Mouse (Mus musculus): Measurements from ENCODE around the gene Safb. TPM values are rescaled to one million over a fixed set of nuclear protein-coding genes. Genes with fewer than 3 reads are reported as not detected.
"Not testable (repeated sequence)": the region's sequence is repeated elsewhere in the genome, so short reads cannot be mapped to it uniquely, and the experiment has no call there.

Safb gene
- total RNA-seq, 2 experiments from 2014 or later, result 147 to 185 TPM

DNA sequence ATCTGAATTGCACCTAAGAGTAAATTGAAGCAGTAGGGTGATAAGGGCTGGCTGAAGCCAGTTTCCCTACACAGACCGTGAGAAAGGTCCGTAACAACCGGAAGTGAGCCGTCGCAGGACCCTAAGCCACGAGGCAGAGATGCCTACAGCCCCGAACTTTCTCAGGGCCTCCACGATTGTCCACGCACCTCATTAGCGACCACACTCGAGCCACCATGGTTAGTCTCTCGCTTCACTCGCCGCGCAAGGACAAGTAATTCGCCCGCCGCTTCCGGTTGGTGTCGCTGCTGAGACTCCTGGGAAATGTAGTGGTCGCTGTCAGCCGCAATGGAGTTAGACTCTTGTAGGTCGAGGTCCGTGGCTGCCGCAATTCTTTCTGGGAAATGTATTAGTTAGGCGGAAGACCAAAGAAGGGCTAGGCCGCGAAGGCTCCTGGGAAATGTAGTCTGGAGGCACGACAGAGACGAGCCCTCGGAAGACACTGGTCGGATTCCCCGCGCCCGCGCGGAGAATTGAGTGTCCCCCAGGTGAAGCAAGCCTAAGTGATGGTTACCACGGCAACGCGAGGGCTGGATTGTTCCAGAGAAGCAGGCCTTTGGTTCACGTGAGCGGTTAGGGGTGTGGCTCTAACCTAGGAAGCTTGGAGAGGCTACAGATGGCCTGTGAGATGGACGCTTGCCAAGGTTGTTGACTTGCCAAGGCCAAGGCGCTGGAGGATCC is 25.0 kb downstream of the Safb start, which contains the start of gene 2410015M20Rik:
TSS of gene 2410015M20Rik (minus strand) at position 320 of the 720 bp plus-strand sequence.
- peak; percentile 94 to 96 for DNase-seq (ENCODE audit: low spot score in 2 of 2)

- DNase-seq (ENCODE audit: low spot score in 2 of 2), result no peak
These were observed 26.7 kb downstream of the Safb start for GRCm38 (mm10) chr17:56611323-56611722.

- DNase-seq (ENCODE audit: low spot score in 2 of 2), result no peak
These were observed 27.4 kb downstream of the Safb start for GRCm38 (mm10) chr17:56611861-56612564.

- not testable (repeated sequence) for DNase-seq (ENCODE audit: low spot score in 2 of 2)
These were observed 27.9 kb downstream of the Safb start for GRCm38 (mm10) chr17:56612565-56612939.

GRCm38 (mm10) chr17:56613236-56613844 is 28.7 kb downstream of the Safb start, which contains the start of gene Rpl36:
Gene Rpl36 (plus strand): TSS chr17:56613416.
- peak; percentile 98 for DNase-seq (ENCODE audit: low spot score in 2 of 2)

DNA sequence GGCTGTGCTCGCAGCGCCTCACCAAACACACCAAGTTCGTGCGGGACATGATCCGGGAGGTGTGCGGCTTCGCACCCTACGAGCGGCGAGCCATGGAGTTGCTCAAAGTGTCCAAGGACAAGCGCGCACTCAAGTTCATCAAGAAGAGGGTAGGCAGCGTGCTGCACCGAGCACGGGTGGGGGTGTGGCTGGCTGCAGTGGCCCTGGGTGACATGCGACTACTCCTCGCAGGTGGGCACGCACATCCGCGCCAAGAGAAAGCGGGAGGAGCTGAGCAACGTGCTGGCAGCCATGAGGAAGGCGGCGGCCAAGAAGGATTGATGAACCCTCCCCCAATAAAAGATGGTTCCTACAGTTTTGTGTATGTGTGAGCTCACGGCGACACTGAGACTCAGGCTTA is 29.3 kb downstream of the Safb start:
- not testable (repeated sequence) for DNase-seq (ENCODE audit: low spot score in 2 of 2)

DNA sequence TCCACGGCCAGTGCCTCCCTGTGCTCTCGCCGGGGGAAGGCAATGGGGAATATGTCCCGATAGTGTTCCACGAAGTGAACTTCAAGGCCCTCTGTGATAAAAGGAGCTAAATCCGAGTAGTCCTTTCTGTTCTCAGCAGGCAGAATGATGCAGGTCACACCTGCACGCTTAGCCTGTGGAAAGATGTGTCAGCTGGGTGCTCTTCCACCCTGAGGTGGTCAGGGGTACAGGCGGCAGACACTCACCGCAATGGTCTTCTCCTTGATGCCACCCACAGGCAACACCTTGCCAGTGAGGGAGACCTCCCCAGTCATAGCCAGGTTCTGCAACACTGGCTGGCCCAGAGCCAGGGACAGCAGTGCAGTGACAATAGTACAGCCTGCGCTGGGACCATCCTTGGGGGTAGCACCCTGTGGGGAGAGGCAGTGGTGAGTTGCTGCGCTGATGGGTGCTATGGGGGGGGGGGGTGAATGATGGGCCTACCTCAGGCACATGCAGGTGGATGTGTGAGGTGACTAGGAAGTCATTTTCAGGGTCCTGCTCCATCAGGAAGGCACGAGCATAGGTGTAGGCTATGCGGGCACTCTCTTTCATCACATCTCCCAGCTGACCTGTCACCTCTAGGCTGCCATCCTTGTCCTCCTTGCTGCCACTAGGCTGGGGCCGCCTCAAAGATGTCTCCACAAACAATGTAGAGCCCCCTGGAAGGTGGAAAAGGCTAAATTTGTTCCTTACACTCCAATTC is 29.9 kb downstream of the Safb start:
- no peak for DNase-seq (ENCODE audit: low spot score in 2 of 2)

- no peak for DNase-seq (ENCODE audit: low spot score in 2 of 2)
These were observed 30.6 kb downstream of the Safb start for GRCm38 (mm10) chr17:56615136-56615784.

DNA sequence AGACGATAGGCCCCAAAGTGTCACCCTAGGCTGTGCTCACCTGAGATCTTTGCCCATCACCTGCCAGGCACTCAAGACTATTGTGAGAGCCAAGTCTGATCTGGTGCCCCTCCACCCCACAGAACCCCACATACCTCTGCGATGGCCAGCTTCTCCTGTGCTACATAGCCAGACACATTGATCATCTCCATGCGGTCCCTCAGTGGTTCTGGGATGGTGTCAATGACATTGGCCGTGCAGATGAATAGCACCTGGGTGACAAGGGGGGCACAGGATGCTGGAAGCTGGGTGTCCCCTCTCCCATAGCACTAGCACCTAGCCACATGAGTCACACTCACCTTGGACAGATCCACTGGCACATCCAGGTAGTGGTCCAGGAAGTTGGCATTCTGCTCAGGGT is 31.2 kb downstream of the Safb start:
- no peak for DNase-seq (ENCODE audit: low spot score in 2 of 2)

DNA sequence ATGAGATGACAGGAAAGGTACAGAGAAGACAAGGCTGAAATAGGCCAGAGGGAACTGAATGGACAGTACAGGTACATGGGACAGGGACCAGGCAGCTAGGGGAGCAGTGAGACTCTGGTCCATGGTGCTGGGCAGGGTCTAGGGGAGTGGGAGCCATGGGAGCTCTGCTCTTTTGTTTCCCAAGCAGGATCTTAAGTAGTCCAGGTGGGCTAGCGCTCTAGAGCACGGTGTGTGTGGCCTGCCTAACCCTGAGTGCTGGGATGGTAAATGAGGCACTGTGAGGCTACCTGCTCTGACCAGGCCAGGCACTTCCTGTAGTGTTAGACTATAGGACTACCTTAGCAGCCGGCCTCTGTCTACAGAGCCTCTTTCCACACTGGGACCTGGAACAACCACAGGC is 32.1 kb downstream of the Safb start:
- DNase-seq (ENCODE audit: low spot score in 2 of 2), result no peak

- no peak for DNase-seq (ENCODE audit: low spot score in 2 of 2)
These were observed 33.0 kb downstream of the Safb start for GRCm38 (mm10) chr17:56617628-56618027.

DNA sequence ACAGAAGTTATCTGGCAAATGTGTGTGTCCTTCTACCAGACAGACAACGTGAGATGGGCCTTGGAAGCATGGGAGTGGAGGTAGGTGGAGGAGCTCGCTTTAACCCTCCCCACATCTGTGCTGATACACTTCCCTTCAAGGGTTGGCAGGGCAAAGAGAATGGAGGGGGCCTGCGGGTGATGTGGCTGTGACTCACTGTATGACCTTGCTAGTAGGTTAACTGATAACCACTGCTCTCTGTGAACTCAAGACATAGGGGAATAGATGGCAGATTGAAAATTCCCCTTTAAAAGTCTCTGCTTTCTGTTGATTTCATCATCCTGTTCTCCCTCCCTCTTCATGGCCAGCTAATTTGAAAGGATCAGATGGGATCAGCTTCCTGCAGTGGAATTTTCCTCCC is 40.9 kb downstream of the Safb start:
- DNase-seq (ENCODE audit: low spot score in 2 of 2), result no peak

DNA sequence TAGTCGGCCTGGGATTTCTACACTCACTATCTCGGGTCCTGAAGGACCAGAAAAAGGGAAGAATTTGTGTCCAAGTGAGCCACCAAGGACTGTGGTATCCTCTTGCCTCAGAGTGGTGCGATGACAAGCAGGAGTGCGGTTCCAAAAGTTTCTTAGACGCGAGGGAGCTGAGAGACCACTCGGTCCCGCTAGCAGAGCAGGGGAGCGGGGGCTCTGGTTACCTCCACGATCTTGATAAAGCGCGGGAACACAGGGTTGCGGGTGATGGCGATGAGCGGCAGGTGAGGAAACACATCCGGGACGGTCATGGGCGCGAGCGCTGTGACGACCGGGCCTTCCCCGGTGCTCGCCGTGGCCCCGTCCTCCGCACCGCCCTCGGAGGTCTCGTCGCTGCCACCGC is 41.6 kb downstream of the Safb start:
- DNase-seq (ENCODE audit: low spot score in 2 of 2), result no peak

- peak; percentile 95 for DNase-seq (ENCODE audit: low spot score in 2 of 2)
These were observed 42.3 kb downstream of the Safb start, which contains the start of gene Lonp1 for GRCm38 (mm10) chr17:56626754-56627470. Gene Lonp1 (minus strand): TSS chr17:56626887.

GRCm38 (mm10) chr17:56627530-56628277 is 43.1 kb downstream of the Safb start, which contains the start of gene Catsperd:
Gene Catsperd (plus strand): TSS chr17:56628143.
- no peak for DNase-seq (ENCODE audit: low spot score in 2 of 2)

DNA sequence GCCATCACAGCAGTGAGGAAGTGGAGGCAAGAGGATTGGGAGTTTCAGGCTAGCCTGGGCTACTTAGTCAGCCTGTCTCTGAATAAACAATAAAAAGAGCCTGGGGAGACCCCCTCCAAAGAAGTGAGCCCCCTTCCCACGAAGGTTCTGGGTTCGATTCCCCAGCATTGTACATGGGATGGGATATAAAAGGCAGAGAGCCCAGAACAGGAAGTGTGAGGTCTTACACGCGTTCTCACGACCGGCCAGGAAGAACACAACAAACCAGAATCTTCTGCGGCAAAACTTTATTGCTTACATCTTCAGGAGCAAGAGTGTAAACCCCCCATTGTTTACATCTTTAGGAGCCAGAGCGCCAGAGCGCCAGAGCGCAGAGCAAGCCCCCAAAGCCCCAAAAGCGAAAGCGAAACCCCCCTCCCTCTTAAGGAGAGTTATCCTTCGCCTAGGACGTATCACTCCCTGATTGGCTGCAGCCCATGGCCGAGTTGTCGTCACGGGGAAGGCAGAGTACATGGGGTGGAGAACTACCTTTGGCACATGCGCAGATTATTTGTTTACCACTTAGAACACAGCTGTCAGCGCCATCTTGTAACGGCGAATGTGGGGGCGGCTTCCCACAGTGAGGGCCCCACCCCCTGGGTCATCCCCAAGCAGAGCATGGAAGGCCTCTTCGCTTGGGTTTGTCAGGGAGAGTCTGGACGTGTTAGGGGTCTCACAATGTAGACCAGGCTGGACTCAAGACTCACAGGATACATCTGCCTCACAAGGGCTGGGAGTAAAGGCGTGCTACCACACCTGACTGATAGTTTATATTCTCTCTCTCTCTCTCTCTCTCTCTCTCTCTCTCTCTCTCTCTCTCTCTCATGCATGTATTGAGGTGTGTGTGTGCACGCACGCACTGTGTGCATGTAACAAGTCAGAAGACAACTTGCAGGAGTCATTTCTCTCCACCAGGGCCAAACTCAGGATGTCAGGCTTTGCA is 45.5 kb downstream of the Safb start:
- not testable (repeated sequence) for DNase-seq (ENCODE audit: low spot score in 2 of 2)

GRCm38 (mm10) chr17:56631807-56632206 is 47.2 kb downstream of the Safb start:
- no peak for DNase-seq (ENCODE audit: low spot score in 2 of 2)

DNA sequence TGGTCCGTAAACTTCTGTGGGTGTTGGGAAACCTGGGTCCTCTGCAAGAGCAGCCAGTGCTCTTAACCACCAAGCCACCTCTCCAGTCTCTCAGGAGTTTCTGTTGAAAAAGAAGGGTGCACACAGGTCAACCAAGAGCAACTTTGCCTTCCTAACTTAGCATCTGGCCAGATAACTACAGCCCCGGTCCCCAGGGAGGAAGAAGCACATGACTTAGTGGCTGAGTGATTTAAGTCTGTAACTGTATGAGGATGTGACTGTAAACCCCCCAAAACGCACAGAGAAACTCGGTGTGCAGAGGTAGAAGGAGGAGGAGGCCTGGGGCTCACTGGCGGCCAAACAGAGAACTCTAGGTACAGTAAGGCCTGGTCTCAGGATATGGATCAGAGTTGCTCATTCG is 49.4 kb downstream of the Safb start:
- DNase-seq (ENCODE audit: low spot score in 2 of 2), result no peak
